Mouse (Mus musculus) heart, postnatal 14 days (tissue): ENCODE measurements around the gene Mroh8. TPM values are rescaled to one million over a fixed set of nuclear protein-coding genes. Genes with fewer than 3 reads are reported as not detected.
"Not testable (repeated sequence)": the region's sequence is repeated elsewhere in the genome, so short reads cannot be mapped to it uniquely, and the experiment has no call there.

ENCODE experiments used
- DNase-seq, 2 experiments: peaks; one replicate each; pipeline ENCODE4 v3.0.0; 2021 to 2022
- intact Hi-C: fragments of 180-260 bp; cut with DNase I; formaldehyde crosslinking; loops from one replicate; pipeline ENCODE4 v1.15.1; 2025
- total RNA-seq, 2 experiments: library from RNA; stranded (reverse); gene quantifications; 2 replicates each; pipeline ENCODE4 v1.2.3; 2021

The Mroh8 gene
- total RNA-seq, 2 experiments from 2014 or later, result 0.12 to 0.19 TPM

GRCm38 (mm10) chr2:157296105-157296689 lies 16.8 kb upstream of the Mroh8 start:
- intact Hi-C loops, result no loop called here
- no peak for DNase-seq

GRCm38 (mm10) chr2:157292093-157292492 lies 12.7 kb upstream of the Mroh8 start:
- intact Hi-C loops, result loop anchor here (2.0 kb wide), 2 partner anchors 165 to 279 kb away; partner anchors contain the start of gene Blcap

GRCm38 (mm10) chr2:157288996-157289395 lies 9.6 kb upstream of the Mroh8 start:
- intact Hi-C loops, result no loop called here
- no peak for DNase-seq

More at GRCm38 (mm10) chr2:157292093-157292492, 12.7 kb upstream of the Mroh8 start:
- DNase-seq, result peak; percentile 72 to 80

- intact Hi-C loops, result no loop called here
- peak; percentile 22 to 43 for DNase-seq
Measured at GRCm38 (mm10) chr2:157287542-157287941, 8.2 kb upstream of the Mroh8 start.

- intact Hi-C loops, result no loop called here
- no peak for DNase-seq
Measured at GRCm38 (mm10) chr2:157283321-157283720, 4.0 kb upstream of the Mroh8 start.

- intact Hi-C loops, result no loop called here
- peak; percentile 98 for DNase-seq
Measured at GRCm38 (mm10) chr2:157278717-157279415, 483 bp downstream of the Mroh8 start, which contains the start of gene Rpn2. Rpn2 (plus strand) TSS chr2:157279017.

- intact Hi-C loops, result no loop called here
- DNase-seq, result no peak
Measured at GRCm38 (mm10) chr2:157263832-157264231, 15.5 kb downstream of the Mroh8 start.

- intact Hi-C loops, result no loop called here
- DNase-seq, result peak in 1 of 2 experiments; percentile 5
Measured at GRCm38 (mm10) chr2:157263101-157263500, 16.2 kb downstream of the Mroh8 start.

- intact Hi-C loops, result no loop called here
- DNase-seq, result no peak
Measured at GRCm38 (mm10) chr2:157262506-157262905, 16.8 kb downstream of the Mroh8 start.

- intact Hi-C loops, result no loop called here
- no peak for DNase-seq
Measured at GRCm38 (mm10) chr2:157261930-157262329, 17.4 kb downstream of the Mroh8 start.

- peak; percentile 38 to 63 for DNase-seq
Measured at GRCm38 (mm10) chr2:157259720-157260119, 19.6 kb downstream of the Mroh8 start.

GRCm38 (mm10) chr2:157248111-157248510 lies 31.2 kb downstream of the Mroh8 start:
- no peak for DNase-seq
- intact Hi-C loops, result no loop called here

More at GRCm38 (mm10) chr2:157259720-157260119, 19.6 kb downstream of the Mroh8 start:
- intact Hi-C loops, result no loop called here

- intact Hi-C loops, result no loop called here
- DNase-seq, result no peak
Measured at GRCm38 (mm10) chr2:157245603-157246002, 33.7 kb downstream of the Mroh8 start.

- DNase-seq, result no peak
Measured at GRCm38 (mm10) chr2:157245001-157245400, 34.3 kb downstream of the Mroh8 start.

GRCm38 (mm10) chr2:157235946-157236345 lies 43.4 kb downstream of the Mroh8 start:
- no peak for DNase-seq
- intact Hi-C loops, result no loop called here

More at GRCm38 (mm10) chr2:157245001-157245400, 34.3 kb downstream of the Mroh8 start:
- intact Hi-C loops, result no loop called here

GRCm38 (mm10) chr2:157221916-157222315 lies 57.4 kb downstream of the Mroh8 start:
- intact Hi-C loops, DNase-seq: not testable (repeated sequence)

- no peak for DNase-seq
- intact Hi-C loops, result no loop called here
Measured at GRCm38 (mm10) chr2:157220108-157220507, 59.2 kb downstream of the Mroh8 start.

GRCm38 (mm10) chr2:157211731-157212130 lies 67.6 kb downstream of the Mroh8 start:
- DNase-seq, result no peak
- intact Hi-C loops, result no loop called here

GRCm38 (mm10) chr2:157204366-157205218 lies 74.8 kb downstream of the Mroh8 start, which contains the start of gene Rbl1:
Rbl1 (minus strand) TSS chr2:157204534.
- DNase-seq, result peak; percentile 89
- intact Hi-C loops, result no loop called here

GRCm38 (mm10) chr2:157203459-157204365 lies 75.6 kb downstream of the Mroh8 start:
- intact Hi-C loops, result no loop called here
- DNase-seq, result peak; percentile 30 to 36
